Mouse (Mus musculus): ENCODE data around the gene Grasp. TPM values are rescaled to one million over a fixed set of nuclear protein-coding genes. Genes with fewer than 3 reads are reported as not detected.

Gene Grasp
- polyA plus RNA-seq, 1 experiment from 2014 or later = 6.0 TPM

DNA sequence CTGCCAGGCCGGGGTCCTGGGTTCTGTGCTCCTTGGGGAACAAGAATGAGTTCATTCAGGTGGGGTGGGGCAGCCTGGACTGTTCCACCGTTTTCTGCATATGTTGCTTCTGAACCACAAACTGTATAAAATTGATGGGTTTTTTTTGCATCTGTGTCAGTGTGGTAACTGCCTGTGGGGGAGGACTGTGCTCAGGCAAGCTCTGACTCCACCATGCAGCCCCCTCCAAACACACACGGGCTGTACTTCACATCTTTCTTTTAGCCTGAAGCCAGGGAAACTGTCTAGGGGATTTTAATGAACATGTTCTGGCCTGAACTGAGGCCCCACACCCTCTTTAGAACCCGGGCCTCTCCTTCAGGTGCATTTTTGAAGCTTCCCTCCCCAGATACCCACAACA, 8.6 kb downstream of the Grasp start:
- H3K4me1 ChIP-seq = peaks cover 45% of the 10 kb centered on the region
- H3K36me3 ChIP-seq = peaks cover 22% of the 10 kb centered on the region
- no peak overlapping the region for H3K9ac ChIP-seq
- peak overlapping the region; percentile 89 for H3K27ac ChIP-seq
- ATAC-seq (ENCODE audit: insufficient read depth, low FRiP score, low read depth) = no peak
- H3K4me3 ChIP-seq (replicated peaks) = no peak overlapping the region
- 44% methylated on average over 4 of the region's 4 CpGs for WGBS
- no peaks in the 10 kb centered on the region for H3K27me3 ChIP-seq (replicated peaks)
- no peak overlapping the region for H3K4me2 ChIP-seq
- no peaks in the 10 kb centered on the region for H3K9me3 ChIP-seq

GRCm38 (mm10) chr15:101233183-101233582, 9.2 kb downstream of the Grasp start:
- Histone ChIP-seq H3K9me3 (no peaks in the 10 kb centered on the region), H3K27me3 (replicated peaks) (no peaks in the 10 kb centered on the region), H3K36me3 (peaks cover 22% of the 10 kb centered on the region), H3K4me1 (peaks cover 39% of the 10 kb centered on the region), H3K4me2 (no peak overlapping the region), H3K4me3 (replicated peaks) (no peak overlapping the region), H3K27ac (peak overlapping the region; percentile 89), H3K9ac (no peak overlapping the region)
- no peak for ATAC-seq (ENCODE audit: insufficient read depth, low FRiP score, low read depth)
- WGBS = 67% methylated on average over 3 of the region's 3 CpGs

DNA sequence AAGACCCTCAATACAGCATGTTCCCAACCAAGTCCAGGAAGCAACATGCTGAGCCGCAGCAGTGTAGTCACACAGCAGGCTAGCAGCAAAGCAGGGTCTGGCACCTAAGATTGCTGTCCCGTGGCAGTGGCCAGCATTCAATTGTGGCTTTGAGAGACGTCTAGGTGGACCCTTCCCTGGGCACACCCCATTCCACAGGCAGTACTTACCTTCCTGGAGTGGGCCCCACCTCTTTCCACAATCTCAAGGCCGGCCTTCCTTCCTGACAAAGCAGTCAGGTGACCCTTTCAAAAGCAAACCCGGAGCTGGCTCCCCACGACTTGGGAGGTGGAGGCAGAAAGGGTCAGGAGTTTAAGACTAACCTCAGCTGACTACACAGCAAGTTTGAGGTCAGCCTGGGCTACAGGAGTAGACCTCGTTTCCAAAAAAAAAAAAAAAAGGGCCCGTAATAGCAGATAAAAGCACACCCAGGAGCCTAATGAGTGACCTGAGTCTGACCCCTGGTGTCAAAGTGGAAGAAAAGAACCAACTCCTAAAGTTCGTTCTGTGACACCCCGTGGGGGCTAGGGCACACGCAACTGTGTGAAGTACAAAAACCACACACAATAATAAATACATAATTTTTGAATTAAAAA, 9.8 kb downstream of the Grasp start:
- ATAC-seq (ENCODE audit: insufficient read depth, low FRiP score, low read depth) = peak; percentile 57
- Histone ChIP-seq H3K4me1 (peaks cover 37% of the 10 kb centered on the region; the same call in 1 of the 2 replicates), H3K36me3 (peaks cover 22% of the 10 kb centered on the region), H3K4me3 (replicated peaks) (no peak overlapping the region), H3K9me3 (no peaks in the 10 kb centered on the region), H3K27me3 (replicated peaks) (no peaks in the 10 kb centered on the region), H3K27ac (peak overlapping the region; percentile 89), H3K4me2 (no peak overlapping the region), H3K9ac (no peak overlapping the region)
- 32% methylated on average over 11 of the region's 11 CpGs for WGBS

DNA sequence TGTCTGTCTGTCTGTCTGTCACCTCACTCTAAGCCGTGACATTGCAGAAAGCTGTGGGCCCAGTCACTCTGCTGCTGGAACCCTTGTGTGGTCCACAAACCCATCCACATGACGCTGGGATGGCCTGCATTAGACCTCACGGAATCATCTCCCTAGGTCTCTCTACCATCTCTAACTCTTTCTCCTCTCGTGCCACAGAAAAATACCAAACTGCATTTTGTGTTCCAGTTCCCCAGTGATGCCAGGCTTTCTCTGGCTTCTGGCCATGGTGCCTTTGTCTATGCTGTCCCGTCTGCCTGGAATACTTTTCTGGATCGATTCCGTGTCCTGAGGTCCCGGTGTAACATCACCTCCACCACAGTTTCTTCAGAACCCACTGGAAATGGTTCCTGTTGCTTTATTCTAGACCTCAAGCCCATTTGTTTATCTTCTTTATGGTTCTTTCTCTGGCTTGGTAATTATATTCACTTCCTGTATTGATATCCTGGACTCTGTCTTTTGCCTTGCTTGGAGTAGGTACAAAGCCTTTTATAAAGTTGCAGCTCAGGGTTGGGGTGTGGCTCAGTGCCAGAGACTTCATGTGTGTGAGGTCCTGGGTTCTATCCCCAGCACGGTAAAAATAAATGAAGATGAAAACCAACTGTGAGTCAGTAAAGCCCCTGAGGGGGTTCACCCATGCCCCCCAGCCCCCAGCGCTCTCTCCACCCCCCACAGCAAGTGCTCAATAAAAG, 10.8 kb downstream of the Grasp start:
- H3K27me3 ChIP-seq (replicated peaks) = no peaks in the 10 kb centered on the region
- H3K4me3 ChIP-seq (replicated peaks) = peak overlapping the region; percentile 18; the same call in 1 of the 2 replicates
- peak overlapping the region; percentile 89 for H3K27ac ChIP-seq
- peaks cover 38% of the 10 kb centered on the region for H3K4me1 ChIP-seq
- H3K9me3 ChIP-seq = no peaks in the 10 kb centered on the region
- no peak for ATAC-seq (ENCODE audit: insufficient read depth, low FRiP score, low read depth)
- peak overlapping the region; percentile 40 for H3K4me2 ChIP-seq
- H3K36me3 ChIP-seq = peaks cover 18% of the 10 kb centered on the region
- no peak overlapping the region for H3K9ac ChIP-seq
- 63% methylated on average over 10 of the region's 10 CpGs for WGBS

GRCm38 (mm10) chr15:101235342-101235698, 11.3 kb downstream of the Grasp start:
- no peaks in the 10 kb centered on the region for H3K27me3 ChIP-seq (replicated peaks)
- 30% methylated on average over 5 of the region's 5 CpGs for WGBS
- peaks cover 40% of the 10 kb centered on the region for H3K4me1 ChIP-seq
- H3K27ac ChIP-seq = peak overlapping the region; percentile 89
- ATAC-seq (ENCODE audit: insufficient read depth, low FRiP score, low read depth) = peak; percentile 5; the same call in 1 of the 2 replicates
- H3K4me3 ChIP-seq (replicated peaks) = peak overlapping the region; percentile 18
- no peaks in the 10 kb centered on the region for H3K9me3 ChIP-seq
- H3K4me2 ChIP-seq = peak overlapping the region; percentile 40
- H3K9ac ChIP-seq = no peak overlapping the region
- H3K36me3 ChIP-seq = peaks cover 14% of the 10 kb centered on the region

- Histone ChIP-seq H3K9me3 (no peaks in the 10 kb centered on the region), H3K4me2 (peak overlapping the region; percentile 40), H3K9ac (no peak overlapping the region), H3K4me3 (replicated peaks) (peak overlapping the region; percentile 18), H3K4me1 (peaks cover 41% of the 10 kb centered on the region), H3K36me3 (peaks cover 10% of the 10 kb centered on the region), H3K27me3 (replicated peaks) (no peaks in the 10 kb centered on the region), H3K27ac (peak overlapping the region; percentile 89)
- WGBS = 19% methylated on average over 12 of the region's 12 CpGs
- peak; percentile 71 for ATAC-seq (ENCODE audit: insufficient read depth, low FRiP score, low read depth)
These were observed 11.8 kb downstream of the Grasp start for GRCm38 (mm10) chr15:101235728-101236327.

DNA sequence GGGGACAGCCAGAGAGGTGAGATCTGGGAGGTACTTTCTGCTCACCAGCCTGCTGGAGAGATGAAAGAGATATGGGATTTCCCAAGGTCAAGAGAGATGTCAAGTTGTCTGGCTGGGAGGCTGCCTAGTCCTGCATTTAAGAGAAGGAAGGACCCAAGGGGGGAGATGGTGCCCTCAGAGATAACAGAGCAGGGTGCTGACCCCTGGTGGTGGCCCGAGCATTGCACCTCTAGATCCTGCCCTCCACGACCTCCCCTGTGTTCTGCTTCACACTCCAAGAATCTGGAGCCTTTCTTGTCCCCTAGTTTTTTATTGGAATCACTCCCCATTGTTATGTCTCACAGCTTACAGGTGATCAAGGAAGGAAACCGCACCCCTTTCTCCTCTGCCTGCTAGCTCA, 12.9 kb downstream of the Grasp start:
- no peak overlapping the region for H3K9ac ChIP-seq
- peak overlapping the region; percentile 89; the same call in 1 of the 2 replicates for H3K27ac ChIP-seq
- no peaks in the 10 kb centered on the region for H3K36me3 ChIP-seq
- no peaks in the 10 kb centered on the region for H3K27me3 ChIP-seq (replicated peaks)
- no peak overlapping the region for H3K4me3 ChIP-seq (replicated peaks)
- no peak for ATAC-seq (ENCODE audit: insufficient read depth, low FRiP score, low read depth)
- H3K9me3 ChIP-seq = no peaks in the 10 kb centered on the region
- WGBS = 8% methylated on average over 3 of the region's 3 CpGs
- H3K4me1 ChIP-seq = peaks cover 47% of the 10 kb centered on the region
- no peak overlapping the region for H3K4me2 ChIP-seq

- no peak overlapping the region for H3K9ac ChIP-seq
- H3K36me3 ChIP-seq = no peaks in the 10 kb centered on the region
- WGBS = 5% methylated on average over 28 of the region's 28 CpGs
- no peaks in the 10 kb centered on the region for H3K9me3 ChIP-seq
- H3K27ac ChIP-seq = peak overlapping the region; percentile 40; the same call in 1 of the 2 replicates
- peak overlapping the region; percentile 32 for H3K4me3 ChIP-seq (replicated peaks)
- H3K4me2 ChIP-seq = peak overlapping the region; percentile 66
- H3K4me1 ChIP-seq = peaks cover 41% of the 10 kb centered on the region
- no peak for ATAC-seq (ENCODE audit: insufficient read depth, low FRiP score, low read depth)
- H3K27me3 ChIP-seq (replicated peaks) = no peaks in the 10 kb centered on the region
These were observed 15.0 kb downstream of the Grasp start for GRCm38 (mm10) chr15:101238885-101239511.

DNA sequence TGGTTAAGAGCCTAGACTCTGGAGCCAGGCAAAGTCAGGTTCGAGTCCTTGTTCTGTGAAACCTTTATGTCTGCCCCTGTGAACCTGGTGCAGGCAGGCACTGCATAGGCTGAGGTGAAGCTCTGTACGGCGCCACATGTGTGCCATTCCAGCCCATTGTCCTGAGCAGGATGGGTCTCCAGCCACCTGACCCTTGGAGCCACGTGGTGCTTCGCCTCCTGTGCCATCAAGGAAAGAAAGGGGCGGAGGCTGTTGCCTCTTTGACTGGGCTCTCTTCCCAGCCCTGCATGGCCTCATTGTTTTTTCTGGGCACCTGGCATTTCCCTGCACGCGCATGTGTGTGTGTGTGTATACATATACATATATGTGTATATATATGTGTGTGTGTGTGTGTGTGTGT, 15.8 kb downstream of the Grasp start:
- Histone ChIP-seq H3K4me2 (no peak overlapping the region), H3K9me3 (no peaks in the 10 kb centered on the region), H3K36me3 (no peaks in the 10 kb centered on the region), H3K4me3 (replicated peaks) (no peak overlapping the region), H3K27ac (no peak overlapping the region), H3K9ac (no peak overlapping the region), H3K4me1 (peaks cover 41% of the 10 kb centered on the region), H3K27me3 (replicated peaks) (no peaks in the 10 kb centered on the region)
- ATAC-seq (ENCODE audit: insufficient read depth, low FRiP score, low read depth) = no peak
- WGBS = 60% methylated on average over 8 of the region's 8 CpGs

DNA sequence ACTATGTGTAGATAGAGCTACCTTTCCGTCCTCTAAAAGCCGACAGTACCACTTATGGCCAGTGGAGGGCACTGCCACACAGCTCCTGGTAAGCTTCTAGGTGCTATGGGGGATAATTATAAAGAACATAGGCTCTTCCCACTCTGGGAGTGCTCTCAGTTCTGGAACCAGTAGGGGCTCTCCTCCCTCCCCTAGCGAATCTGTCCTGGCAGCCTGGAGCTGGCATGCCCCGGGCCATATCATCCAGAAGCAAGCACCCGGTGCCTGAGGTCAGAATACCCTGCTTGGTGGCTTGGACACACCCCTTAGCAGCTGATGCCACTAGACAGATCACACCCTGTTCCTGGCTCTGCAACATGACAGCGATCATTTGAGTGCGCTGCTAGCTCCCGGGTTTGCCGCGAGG, 16.8 kb downstream of the Grasp start:
- peaks cover 33% of the 10 kb centered on the region for H3K4me1 ChIP-seq
- WGBS = 4% methylated on average over 10 of the region's 10 CpGs

DNA sequence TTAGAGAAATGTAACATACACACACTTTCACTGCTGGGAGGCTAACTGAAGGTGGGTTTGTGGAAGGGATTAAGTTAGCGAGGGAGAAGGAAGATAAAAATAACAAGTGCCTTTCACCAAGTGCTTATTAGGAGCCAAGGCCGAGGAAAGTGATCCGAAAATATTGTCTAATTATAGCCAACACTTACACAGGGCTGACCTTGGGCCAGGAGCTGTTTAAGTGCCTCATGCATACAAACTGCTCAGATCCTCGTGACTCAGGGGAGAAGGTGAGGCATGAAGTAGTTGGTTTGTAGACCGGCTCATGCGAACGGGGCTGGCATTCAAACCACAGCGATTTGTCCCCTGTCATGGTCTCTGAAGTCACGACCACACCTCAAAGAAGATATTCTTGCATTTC, 17.2 kb downstream of the Grasp start:
- Histone ChIP-seq H3K9me3 (no peaks in the 10 kb centered on the region), H3K27me3 (replicated peaks) (no peaks in the 10 kb centered on the region), H3K4me2 (peak overlapping the region; percentile 55), H3K4me3 (replicated peaks) (peak overlapping the region; percentile 25), H3K4me1 (peaks cover 31% of the 10 kb centered on the region), H3K9ac (no peak overlapping the region), H3K27ac (peak overlapping the region; percentile 70), H3K36me3 (no peaks in the 10 kb centered on the region)
- 40% methylated on average over 9 of the region's 9 CpGs for WGBS
- ATAC-seq (ENCODE audit: insufficient read depth, low FRiP score, low read depth) = no peak

More for the DNA sequence above, 16.8 kb downstream of the Grasp start:
- Histone ChIP-seq H3K9ac (0 out of 2 replicates have a peak overlapping the region, but pooled peaks have one; percentile 27), H3K4me2 (peak overlapping the region; percentile 55), H3K9me3 (no peaks in the 10 kb centered on the region), H3K27ac (peak overlapping the region; percentile 70), H3K4me3 (replicated peaks) (peak overlapping the region; percentile 25), H3K36me3 (no peaks in the 10 kb centered on the region), H3K27me3 (replicated peaks) (no peaks in the 10 kb centered on the region)
- ATAC-seq (ENCODE audit: insufficient read depth, low FRiP score, low read depth) = peak; percentile 37; the same call in 1 of the 2 replicates
